Mouse (Mus musculus) embryonic facial prominence, embryonic 11.5 days (tissue): ENCODE data around the gene Ddx39b. TPM values are rescaled to one million over a fixed set of nuclear protein-coding genes. Genes with fewer than 3 reads are reported as not detected.

ENCODE experiments used
- microRNA-seq: library from miRNA; unstranded; fragments of <30 nt; microRNA quantifications from one replicate; pipeline ENCODE4, GENCODE M21; 2016; ENCODE audit warnings: borderline number of aligned reads
- polyA plus RNA-seq: library from polyadenylated mRNA; unstranded; fragments of >200 nt; fragmentation: Nextera tagmentation; extraction: Ambion mirVana; gene quantifications from 2 replicates; pipeline ENCODE4 v1.2.1, GENCODE M21; 2014

The Ddx39b gene
- polyA plus RNA-seq, 1 experiment from 2014 or later = 664 TPM

Small RNA genes lying within 50 kb of the gene (microRNA-seq; reads per million reads assigned to microRNA genes)
- gene Mir6973a (not detected), gene Mir6974 (not detected), gene Mir6975 (1.4 reads per million), gene Mir8094 (not detected)

Other genes starting within 250 kb of the Ddx39b start
- 73.9 and 85.2 TPM in 2 replicates for gene Vars, start 240.8 kb upstream of the Ddx39b start, polyA plus RNA-seq
- gene Vwa7, start 225.2 kb upstream of the Ddx39b start, polyA plus RNA-seq = 0.10 and 0.17 TPM in 2 replicates
- gene Sapcd1, start 213.7 kb upstream of the Ddx39b start, polyA plus RNA-seq = 3.5 and 7.5 TPM in 2 replicates
- gene Msh5, start 195.0 kb upstream of the Ddx39b start, polyA plus RNA-seq = 3.0 and 3.2 TPM in 2 replicates
- 73.9 and 84.2 TPM in 2 replicates for gene Clic1, start 191.8 kb upstream of the Ddx39b start, polyA plus RNA-seq
- 543 and 586 TPM in 2 replicates for gene Ddah2, start 182.7 kb upstream of the Ddx39b start, polyA plus RNA-seq
- 0.33 TPM in 1 of 2 replicates, not detected in the other for gene Ly6g6c, start 176.4 kb upstream of the Ddx39b start, polyA plus RNA-seq
- 0.74 and 1.2 TPM in 2 replicates for gene Mpig6b, start 175.6 kb upstream of the Ddx39b start, polyA plus RNA-seq
- 0.66 and 1.1 TPM in 2 replicates for gene Ly6g6e, start 164.8 kb upstream of the Ddx39b start, polyA plus RNA-seq
- gene Ly6g6d, start 163.7 kb upstream of the Ddx39b start, polyA plus RNA-seq = 0.92 TPM in 1 of 2 replicates, not detected in the other
- 0.36 and 0.43 TPM in 2 replicates for gene Ly6g6f, start 156.1 kb upstream of the Ddx39b start, polyA plus RNA-seq
- gene Abhd16a, start 152.5 kb upstream of the Ddx39b start, polyA plus RNA-seq = 38.5 and 39.8 TPM in 2 replicates
- gene Ly6g5c, start 133.5 kb upstream of the Ddx39b start, polyA plus RNA-seq = not detected in 2 replicates
- 0.53 and 1.1 TPM in 2 replicates for gene Ly6g5b, start 126.3 kb upstream of the Ddx39b start, polyA plus RNA-seq
- 24.6 and 26.4 TPM in 2 replicates for gene Gpank1, start 120.3 kb upstream of the Ddx39b start, polyA plus RNA-seq
- 273 and 294 TPM in 2 replicates for gene Csnk2b, start 119.7 kb upstream of the Ddx39b start, polyA plus RNA-seq
- gene D17H6S53E, start 115.4 kb upstream of the Ddx39b start, polyA plus RNA-seq = 6.9 and 7.4 TPM in 2 replicates
- 0.49 and 0.64 TPM in 2 replicates for gene Apom, start 109.7 kb upstream of the Ddx39b start, polyA plus RNA-seq
- gene Bag6, start 106.6 kb upstream of the Ddx39b start, polyA plus RNA-seq = 87.8 and 101 TPM in 2 replicates
- gene Prrc2a, start 76.8 kb upstream of the Ddx39b start, polyA plus RNA-seq = 131 and 144 TPM in 2 replicates
- gene Aif1, start 65.7 kb upstream of the Ddx39b start, polyA plus RNA-seq = 6.1 and 7.9 TPM in 2 replicates
- gene Lst1, start 53.3 kb upstream of the Ddx39b start, polyA plus RNA-seq = 3.8 and 6.1 TPM in 2 replicates
- gene Ltb, start 47.3 kb upstream of the Ddx39b start, polyA plus RNA-seq = 0.32 and 0.48 TPM in 2 replicates
- gene Tnf, start 39.7 kb upstream of the Ddx39b start, polyA plus RNA-seq = not detected in 2 replicates
- not detected in 2 replicates for gene Lta, start 36.4 kb upstream of the Ddx39b start, polyA plus RNA-seq
- not detected in 2 replicates for gene Gm16181, start 20.9 kb upstream of the Ddx39b start, polyA plus RNA-seq
- gene Atp6v1g2, start 8.1 kb upstream of the Ddx39b start, polyA plus RNA-seq = 6.2 and 7.9 TPM in 2 replicates
- gene Nfkbil1, start 6.0 kb upstream of the Ddx39b start, polyA plus RNA-seq = 3.1 and 4.0 TPM in 2 replicates
- 18.8 and 24.0 TPM in 2 replicates for gene H2-D1, start 21.0 kb downstream of the Ddx39b start, polyA plus RNA-seq
- 0.08 TPM in 1 of 2 replicates, not detected in the other for gene H2-Q1, start 78.7 kb downstream of the Ddx39b start, polyA plus RNA-seq
- gene H2-Q2, start 100.5 kb downstream of the Ddx39b start, polyA plus RNA-seq = 0.69 and 0.86 TPM in 2 replicates
- gene H2-Q4, start 137.9 kb downstream of the Ddx39b start, polyA plus RNA-seq = 1.0 and 1.1 TPM in 2 replicates
- gene H2-Q6, start 183.1 kb downstream of the Ddx39b start, polyA plus RNA-seq = 0.74 and 1.0 TPM in 2 replicates
- gene H2-Q7, start 197.4 kb downstream of the Ddx39b start, polyA plus RNA-seq = 8.4 and 8.8 TPM in 2 replicates
- 0.18 TPM in 2 replicates for gene H2-Q10, start 228.3 kb downstream of the Ddx39b start, polyA plus RNA-seq